ENCODE assay signal across 13 mouse cellular contexts in genomic region chr15:27759890-27760289, GRCm38 (mm10).
DNase-seq lines count a peak whose midpoint lies in the region; ATAC-seq and TF ChIP-seq lines count a peak whose summit lies in the region.
"Had no signal": no experiment of that assay in that cellular context is flagged by ENCODE, and none has a peak within 500 bp of the region (broad histone marks: within the 10 kb centered on the region; RNA-seq: fewer than 3 reads in every experiment).

No protein-coding gene starts in this region.

- H3K27me3 ChIP-seq in forebrain, embryonic 13.5 days: no peaks in the 10 kb centered on the region
- no peaks in the 10 kb centered on the region for H3K27me3 ChIP-seq in limb, embryonic 12.5 days

- H3K4me1 ChIP-seq in cortical plate, adult 2 months (ENCODE audit: control insufficient read depth, insufficient read depth, low read length): peaks cover 9% of the 10 kb centered on the region; the same call in 1 of the 2 replicates
- H3K4me1 ChIP-seq in forebrain, embryonic 13.5 days: peaks cover 21% of the 10 kb centered on the region; the same call in 1 of the 2 replicates
- peaks cover 42% of the 10 kb centered on the region for H3K4me1 ChIP-seq in limb, embryonic 12.5 days (replicated peaks)

- H3K27ac ChIP-seq in layer of hippocampus, adult 2 months: peak overlapping the region; percentile 89
- H3K27ac ChIP-seq in cortical plate, adult 2 months (ENCODE audit: insufficient read depth, low read length): peak overlapping the region; percentile 64; the same call in 1 of the 2 replicates
- H3K27ac ChIP-seq in forebrain, embryonic 13.5 days: peak overlapping the region; percentile 53
- peak overlapping the region; percentile 68 for H3K27ac ChIP-seq in limb, embryonic 12.5 days

- TF ChIP-seq POLR2A in cortical plate, adult 2 months (IDR thresholded peaks at IDR 0.05; ENCODE audit: extremely low read depth, insufficient read depth, low read length): no peak

- H3K4me3 ChIP-seq in layer of hippocampus, adult 2 months: no peak overlapping the region
- H3K4me3 ChIP-seq in cortical plate, adult 2 months (ENCODE audit: insufficient read depth, low read length): no peak overlapping the region
- no peak overlapping the region for H3K4me3 ChIP-seq in forebrain, embryonic 13.5 days
- no peak overlapping the region for H3K4me3 ChIP-seq in limb, embryonic 12.5 days (replicated peaks)

- 65% methylated on average over 5 of the region's 5 CpGs for WGBS in forebrain, embryonic 13.5 days
- 38% methylated on average over 5 of the region's 5 CpGs for WGBS in limb, embryonic 12.5 days

- ATAC-seq in forebrain, embryonic 13.5 days: peak; percentile 62
- ATAC-seq in limb, embryonic 12.5 days (ENCODE audit: insufficient number of reproducible peaks, insufficient read depth, low FRiP score, low TSS enrichment, low read depth): peak; percentile 43; the same call in 1 of the 2 replicates

- no peak for DNase-seq in layer of hippocampus, adult 2 months (ENCODE audit: low spot score in 2 of 2)
- no peak for DNase-seq in layer of hippocampus, postnatal 25 days (ENCODE audit: extremely low spot score in 1 of 2, low spot score in 1 of 2)
- DNase-seq in kidney, adult 11 months: no peak
- no peak for DNase-seq in right cerebral cortex, postnatal 10 days (ENCODE audit: low spot score in 2 of 2)
- DNase-seq in frontal cortex, postnatal 25 days (ENCODE audit: low spot score in 2 of 2): no peak
- DNase-seq: cerebellum, adult 8-10 months; heart, adult 11 months; heart, postnatal 10 days; kidney, adult 9 months; lung, adult 18-20 months had no signal

- no peak overlapping the region for H3K9ac ChIP-seq in forebrain, embryonic 13.5 days
- H3K9ac ChIP-seq in limb, embryonic 12.5 days (replicated peaks): no peak overlapping the region

- H3K4me2 ChIP-seq in forebrain, embryonic 13.5 days: no peak overlapping the region
- no peak overlapping the region for H3K4me2 ChIP-seq in limb, embryonic 12.5 days

- H3K36me3 ChIP-seq in forebrain, embryonic 13.5 days (ENCODE audit: poor library complexity, severe bottlenecking): peaks cover 84% of the 10 kb centered on the region
- peaks cover 97% of the 10 kb centered on the region for H3K36me3 ChIP-seq in limb, embryonic 12.5 days

- H3K9me3 ChIP-seq in forebrain, embryonic 13.5 days (replicated peaks): no peaks in the 10 kb centered on the region
- H3K9me3 ChIP-seq in limb, embryonic 12.5 days: no peaks in the 10 kb centered on the region

- no peak for TF ChIP-seq CTCF in layer of hippocampus, adult 2 months (conservative IDR thresholded peaks at IDR 0.05)
- TF ChIP-seq CTCF in cortical plate, adult 2 months (IDR thresholded peaks at IDR 0.05; ENCODE audit: extremely low read depth, insufficient read depth, low read length): no peak
